Mouse (Mus musculus): ENCODE measurements around the gene Cd2bp2.
"Not testable (repeated sequence)": the region's sequence is repeated elsewhere in the genome, so short reads cannot be mapped to it uniquely, and the experiment has no call there.

Gene Cd2bp2

DNA sequence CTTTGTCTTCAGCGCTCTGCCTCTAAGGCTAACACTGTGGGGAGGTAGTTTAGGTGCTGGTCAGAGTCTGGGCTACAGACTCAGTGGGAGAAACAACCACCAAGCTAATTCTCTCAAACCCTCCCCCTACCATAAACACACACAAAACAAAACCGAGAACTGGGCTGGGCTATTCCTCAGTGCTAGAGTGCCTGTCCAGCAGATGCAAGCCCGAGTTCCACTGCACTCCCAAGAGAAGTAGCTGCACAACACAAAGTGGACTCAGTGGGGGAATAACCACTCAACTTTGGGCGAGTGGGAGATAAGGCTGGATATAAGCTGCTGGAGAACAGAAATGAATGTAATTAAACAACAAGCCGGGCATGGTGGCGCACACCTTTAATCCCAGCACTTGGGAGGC lies 5.2 kb downstream of the Cd2bp2 start:
- no peak for DNase-seq (ENCODE audit: low spot score)

DNA sequence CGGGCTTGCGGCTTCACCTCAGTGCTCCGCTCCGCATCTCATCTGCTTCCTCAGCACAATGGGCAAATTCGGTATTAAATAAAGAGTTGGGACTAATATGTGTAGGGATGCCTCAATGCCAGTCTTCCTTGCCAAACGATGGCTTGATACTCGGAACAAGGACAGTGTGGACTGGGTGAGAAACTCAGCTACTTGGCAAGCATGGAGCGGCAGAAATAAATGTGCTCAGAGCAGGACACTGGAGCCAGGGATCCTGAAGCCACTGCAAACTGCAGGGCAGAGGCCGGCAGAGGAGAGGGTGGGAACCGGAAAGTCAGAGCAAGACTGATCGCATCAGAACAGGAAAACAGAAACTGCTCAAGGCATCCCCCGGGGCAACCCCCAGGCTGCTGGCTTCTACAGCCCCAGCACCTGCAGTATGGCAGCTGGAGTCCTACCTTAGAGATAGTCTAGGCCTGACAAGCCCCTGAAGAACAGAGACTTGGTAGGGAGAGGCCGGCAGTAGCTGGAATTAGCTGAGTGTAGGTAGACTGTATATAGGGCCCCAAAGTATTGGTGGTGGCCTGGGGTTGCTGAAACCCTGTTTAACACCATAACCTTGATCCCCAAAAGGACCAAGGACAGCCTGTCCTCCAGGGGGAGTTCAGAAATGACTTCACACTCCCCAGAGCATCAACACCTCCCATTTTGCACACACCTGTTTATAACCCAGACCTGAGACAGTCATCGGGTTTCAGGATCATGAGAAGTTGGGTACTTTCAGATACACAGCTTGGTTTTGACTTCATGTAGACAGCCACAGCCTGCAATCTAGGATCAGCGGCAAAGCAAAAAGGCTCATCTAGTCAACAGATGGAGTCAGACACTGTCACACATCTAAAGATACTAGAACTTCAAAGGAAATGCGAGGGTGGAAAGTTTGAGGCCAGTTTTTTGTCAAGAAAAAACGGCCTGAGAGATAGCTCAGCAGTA lies 7.3 kb downstream of the Cd2bp2 start:
- no peak for DNase-seq (ENCODE audit: low spot score)

DNA sequence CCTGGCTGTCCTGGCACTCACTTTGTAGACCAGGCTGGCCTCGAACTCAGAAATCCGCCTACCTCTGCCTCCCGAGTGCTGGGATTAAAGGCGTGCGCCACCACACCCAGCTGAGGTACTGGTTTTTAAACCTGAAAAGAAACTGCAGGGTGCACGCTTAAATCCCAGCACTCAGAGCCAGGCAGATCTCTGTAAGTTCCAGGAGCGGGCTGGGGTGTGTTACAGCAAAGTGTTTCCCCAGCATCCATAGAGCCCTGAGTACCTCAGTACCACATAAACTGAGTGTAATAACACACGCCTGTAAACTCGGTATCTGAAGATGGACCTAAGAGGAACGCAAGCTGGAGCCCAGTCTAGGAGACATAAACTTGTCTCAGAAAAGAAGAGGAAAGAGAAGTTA lies 8.5 kb downstream of the Cd2bp2 start:
- no peak for DNase-seq (ENCODE audit: low spot score)

DNA sequence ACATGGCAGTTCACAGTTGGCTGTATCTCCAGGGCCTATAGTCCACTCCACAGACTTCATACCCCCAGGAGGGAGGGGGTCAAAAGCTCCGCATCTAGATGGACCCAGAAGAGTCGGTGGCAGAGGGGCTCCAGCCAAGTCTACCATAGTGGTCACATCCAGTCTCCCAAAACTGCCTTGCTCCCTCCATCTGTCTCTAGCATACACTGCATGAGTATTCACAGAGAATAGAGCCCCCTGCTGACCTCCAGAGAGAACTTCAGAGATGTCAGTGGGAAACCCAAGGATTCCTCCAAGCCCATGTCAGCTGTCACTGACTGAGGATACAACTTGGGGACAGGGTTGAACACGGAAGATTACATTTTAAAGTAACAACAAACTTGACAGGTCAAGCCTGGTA lies 10.2 kb downstream of the Cd2bp2 start:
- no peak for DNase-seq (ENCODE audit: low spot score)

DNA sequence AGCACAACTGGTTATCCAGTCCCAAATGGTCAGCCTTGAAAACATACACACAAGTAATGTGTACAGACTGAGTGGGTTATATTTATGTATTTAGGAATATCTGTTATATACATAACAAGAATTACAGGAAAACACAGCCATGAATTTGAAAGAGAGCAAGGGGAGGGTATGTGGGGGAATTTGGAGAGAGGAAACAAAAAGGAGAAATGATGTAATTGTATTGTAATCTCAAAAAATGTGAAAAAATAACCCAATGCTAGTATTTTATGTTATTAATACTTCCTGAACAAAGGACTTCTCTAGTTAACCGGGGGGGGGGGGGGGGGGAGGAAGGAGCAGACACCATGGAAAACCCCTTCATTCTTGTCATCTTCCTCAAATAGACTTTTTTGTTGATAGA lies 11.1 kb downstream of the Cd2bp2 start:
- DNase-seq (ENCODE audit: low spot score): no peak

DNA sequence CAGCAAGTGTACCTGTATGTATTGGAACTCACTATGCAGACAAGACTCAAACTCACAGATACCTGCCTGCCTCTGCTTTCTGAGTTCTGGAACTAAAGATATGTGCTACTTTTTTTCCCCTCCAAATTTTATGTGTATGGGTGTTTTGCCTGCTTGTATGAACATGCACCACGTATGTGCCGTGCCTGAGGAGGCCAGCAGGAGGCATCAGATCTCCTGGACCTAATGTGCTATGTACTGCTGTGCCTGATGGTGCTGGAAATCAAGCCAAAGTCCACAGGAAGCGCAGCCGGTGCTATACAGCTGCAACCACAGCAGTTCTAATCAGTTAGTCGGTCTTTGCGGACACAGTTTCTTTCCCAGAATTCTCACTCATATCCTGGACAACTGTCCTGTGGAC lies 12.0 kb downstream of the Cd2bp2 start:
- DNase-seq (ENCODE audit: low spot score): no peak

DNA sequence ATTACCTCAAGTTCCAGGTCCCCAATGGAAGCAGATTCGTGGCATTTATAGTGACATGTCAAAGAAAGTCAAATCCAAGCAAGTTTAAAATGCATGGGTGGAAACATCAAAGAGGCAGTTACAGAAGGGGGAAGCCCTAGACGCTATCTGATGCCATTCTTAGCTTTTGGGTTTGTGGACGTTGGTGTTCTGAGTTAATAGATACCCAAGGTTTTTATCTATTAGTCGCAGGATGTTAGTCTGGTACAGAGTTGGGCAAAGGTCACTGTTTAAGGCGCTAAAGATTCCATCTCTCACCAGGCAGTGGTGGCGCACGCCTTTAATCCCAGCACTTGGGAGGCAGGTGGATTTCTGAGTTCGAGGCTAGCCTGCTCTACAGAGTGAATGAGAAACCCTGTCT lies 12.5 kb downstream of the Cd2bp2 start:
- DNase-seq (ENCODE audit: low spot score): no peak

DNA sequence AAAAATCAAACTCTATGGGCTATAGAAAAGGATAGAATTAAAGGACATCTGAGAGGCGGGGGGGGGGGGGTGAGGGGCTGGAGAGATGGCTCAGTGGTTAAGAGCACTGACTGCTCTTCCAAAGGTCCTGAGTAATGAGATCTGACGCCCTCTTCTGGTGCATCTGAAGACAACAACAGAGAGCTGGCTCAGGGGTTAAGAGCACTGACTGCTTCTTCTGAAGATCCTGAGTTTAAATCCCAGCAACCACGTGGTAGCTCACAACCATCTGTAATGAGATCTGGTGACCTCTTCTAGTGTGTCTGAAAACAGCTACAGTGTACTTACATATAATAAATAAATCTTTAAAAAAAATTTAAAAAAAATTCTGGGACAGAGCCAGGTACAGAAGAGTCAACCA lies 14.1 kb downstream of the Cd2bp2 start:
- DNase-seq (ENCODE audit: low spot score): not testable (repeated sequence)

DNA sequence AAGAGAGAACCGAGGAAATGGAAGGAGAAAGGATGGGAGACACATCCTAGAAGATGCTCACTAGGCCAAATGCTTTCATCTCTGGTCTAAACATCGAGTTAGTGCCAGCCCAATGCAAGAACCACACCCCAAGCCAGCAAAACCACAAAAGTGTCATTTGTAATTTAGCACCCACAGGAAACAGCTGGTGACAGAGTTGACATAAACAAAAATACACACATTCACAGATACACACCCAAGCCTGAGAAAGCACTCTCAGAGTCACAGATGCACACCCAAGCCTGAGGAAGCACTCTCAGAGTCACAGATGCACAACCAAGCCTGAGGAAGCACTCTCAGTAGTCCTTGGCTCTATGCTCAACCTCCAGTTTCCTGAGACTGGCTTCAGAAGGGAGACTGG lies 15.1 kb downstream of the Cd2bp2 start:
- DNase-seq (ENCODE audit: low spot score): no peak

DNA sequence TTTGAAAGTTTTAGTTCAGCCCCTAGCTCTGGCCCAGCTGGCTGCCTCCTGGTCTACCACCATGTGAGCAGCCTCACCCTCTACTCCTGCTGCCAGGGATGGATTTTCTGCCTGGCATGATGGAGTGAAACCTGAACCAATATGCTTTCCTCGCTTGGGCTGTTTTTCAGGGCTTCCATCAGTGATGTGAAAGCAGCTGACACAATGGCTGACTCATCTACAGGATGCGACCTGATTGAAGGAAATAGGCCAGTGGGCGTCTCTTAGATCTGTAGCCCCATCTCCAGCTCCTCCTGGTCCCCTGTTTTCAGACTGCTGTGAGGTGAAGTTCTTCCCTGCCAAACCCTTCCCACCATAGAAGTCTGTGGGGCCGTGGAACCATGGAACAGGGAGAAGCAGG lies 18.9 kb downstream of the Cd2bp2 start:
- no peak for DNase-seq (ENCODE audit: low spot score)

DNA sequence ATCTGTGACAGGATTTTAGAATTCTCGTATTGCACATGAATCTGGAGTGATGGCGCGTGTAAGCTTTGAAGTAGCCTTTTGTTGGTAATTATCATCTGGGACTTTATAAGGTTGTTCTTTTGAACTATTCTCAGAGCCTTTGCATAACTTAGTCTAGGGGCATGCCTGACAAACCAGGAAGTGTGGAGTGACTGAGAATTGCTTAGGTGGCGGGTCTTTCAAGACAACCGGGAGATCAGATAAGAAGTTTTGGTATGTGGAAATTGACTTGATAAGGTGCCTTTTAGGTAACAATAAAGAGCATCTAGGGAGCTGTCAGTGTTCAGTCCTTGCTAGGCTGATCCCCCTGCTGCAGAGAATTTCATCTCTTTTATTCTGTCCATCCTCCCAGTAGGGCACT lies 29.3 kb downstream of the Cd2bp2 start:
- no peak for DNase-seq (ENCODE audit: low spot score)

DNA sequence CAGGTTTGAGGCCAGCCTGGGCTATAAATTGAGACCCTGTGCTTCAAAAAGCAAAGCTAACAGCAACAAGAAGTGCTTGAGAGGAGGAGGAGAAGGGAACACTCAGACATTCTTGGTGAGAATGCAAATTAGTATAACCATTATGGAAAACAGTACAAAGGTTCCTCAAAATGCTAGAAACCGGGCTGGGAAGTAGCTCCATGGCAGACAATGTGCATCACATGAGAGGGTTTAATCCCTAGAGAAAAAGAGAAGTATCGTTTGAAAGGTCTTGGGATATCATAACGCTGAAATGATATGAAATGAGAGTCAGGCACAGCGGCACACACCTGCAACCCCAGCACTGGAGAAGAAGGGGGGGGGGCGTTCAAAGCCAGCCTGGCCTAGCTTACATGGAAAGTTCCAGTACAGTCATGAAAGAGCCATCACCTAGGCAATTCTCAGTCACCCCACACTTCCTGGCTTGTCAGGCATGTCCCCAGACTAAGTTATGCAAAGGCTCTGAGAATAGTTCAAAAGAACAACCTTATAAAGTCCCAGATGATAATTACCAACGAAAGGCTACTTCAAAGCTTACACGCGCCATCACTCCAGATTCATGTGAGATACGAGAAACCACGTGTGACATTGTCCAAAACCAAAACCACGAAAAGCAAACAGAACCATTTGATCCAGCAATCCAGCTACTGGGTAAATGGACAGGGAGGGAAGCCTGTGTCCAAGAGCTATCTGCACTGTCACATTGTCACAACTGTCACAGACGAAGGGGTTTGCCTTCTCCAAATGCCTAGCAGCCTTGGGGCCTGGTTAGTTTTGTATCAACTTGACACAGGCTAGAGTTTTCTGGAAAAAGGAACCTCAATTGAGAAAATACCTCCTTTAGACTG lies 30.0 kb downstream of the Cd2bp2 start:
- no peak for DNase-seq (ENCODE audit: low spot score)

DNA sequence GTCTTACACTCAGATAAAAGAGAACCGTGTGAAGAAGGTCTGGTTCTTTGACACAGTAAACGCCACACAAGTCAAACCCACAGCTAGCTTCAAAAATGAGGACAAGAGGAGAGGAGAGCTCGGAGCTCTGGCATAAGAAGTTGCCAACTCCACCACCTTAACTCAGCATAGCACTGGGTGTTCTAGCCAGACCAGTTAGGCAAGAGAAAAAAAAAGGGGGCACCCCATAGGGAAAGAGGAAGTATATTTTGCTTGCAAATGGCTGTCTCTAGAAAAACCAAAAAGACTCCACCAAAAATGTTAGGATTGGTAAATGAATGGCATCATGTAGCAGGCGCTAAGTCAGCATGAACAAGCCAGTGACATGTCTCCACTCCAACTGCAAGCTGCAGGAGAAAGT lies 31.8 kb downstream of the Cd2bp2 start:
- DNase-seq (ENCODE audit: low spot score): no peak

DNA sequence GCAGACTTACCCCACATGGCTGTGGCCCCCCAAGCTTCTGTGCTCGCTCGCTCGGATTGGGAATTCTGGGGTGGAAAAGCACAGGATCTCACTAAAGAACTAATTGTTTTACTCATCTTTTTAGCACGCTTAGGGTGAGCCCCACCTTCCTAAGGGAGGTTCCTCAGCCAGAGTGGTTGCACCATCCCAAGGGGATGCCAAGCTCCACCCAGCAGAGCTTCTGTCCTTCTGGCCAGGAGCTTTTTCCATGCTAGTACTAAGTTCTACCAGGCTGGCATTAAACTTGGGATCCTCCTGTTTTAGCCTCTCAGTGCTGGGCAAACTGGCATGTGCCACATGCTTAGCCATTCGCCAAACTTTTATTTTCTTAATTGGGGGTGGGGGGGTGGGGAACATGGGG lies 33.3 kb downstream of the Cd2bp2 start:
- no peak for DNase-seq (ENCODE audit: low spot score)

DNA sequence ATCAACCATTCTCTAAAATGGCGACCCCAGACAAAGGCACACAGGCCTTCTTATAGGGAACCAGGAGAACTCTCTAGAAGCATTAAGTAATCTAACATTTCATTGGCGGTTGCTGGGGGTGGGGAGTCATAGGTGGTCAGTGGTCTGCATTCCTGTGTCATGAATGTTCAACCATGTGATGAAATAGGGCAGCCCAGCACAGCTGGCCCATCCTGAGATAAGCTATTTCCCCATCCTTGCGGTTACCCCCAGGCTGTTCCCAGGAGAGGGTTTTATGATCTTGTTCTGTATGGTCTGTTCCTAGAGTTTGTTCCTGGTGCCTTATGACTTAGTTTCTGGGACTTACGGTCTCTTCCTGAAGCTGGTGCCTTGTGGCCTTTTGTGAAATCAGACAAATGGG lies 38.3 kb downstream of the Cd2bp2 start:
- DNase-seq (ENCODE audit: low spot score): no peak

DNA sequence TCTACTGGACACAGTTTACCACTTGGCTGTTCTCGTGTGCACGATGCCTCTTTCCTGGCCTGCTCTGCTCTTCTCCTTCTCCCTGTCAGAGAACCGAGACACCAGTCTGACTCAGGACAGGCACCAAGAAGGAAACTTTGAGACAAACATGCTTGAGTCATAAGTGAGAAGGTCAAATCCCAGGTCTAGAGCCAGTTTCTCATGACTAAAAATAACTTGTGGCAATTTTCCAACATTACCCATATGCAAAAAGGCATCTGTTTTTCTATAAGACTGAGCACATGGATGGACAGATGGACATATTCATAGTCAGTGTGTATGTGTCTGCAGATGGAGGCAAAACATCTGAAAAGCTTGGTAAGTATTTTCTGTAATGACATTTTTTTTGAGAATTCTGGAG lies 42.4 kb downstream of the Cd2bp2 start:
- no peak for DNase-seq (ENCODE audit: low spot score)

DNA sequence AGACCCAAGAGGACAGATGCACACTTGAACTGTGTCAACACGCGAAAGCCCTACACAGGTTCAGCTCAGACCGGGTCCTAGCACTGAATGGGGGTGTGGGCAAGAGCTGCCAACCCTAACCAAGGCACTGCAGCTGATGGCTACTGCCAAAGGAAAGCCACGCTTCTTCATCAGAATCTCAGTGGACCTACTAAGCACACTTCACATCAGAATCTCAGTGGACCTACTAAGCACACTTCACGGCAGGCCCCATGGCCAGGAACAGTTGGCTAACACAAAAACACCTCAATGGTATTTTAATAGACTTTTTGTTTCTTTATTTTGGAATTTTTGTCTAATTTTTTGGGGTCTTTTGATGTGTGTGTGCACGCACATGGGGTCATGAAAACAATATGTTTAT lies 43.4 kb downstream of the Cd2bp2 start:
- no peak for DNase-seq (ENCODE audit: low spot score)

DNA sequence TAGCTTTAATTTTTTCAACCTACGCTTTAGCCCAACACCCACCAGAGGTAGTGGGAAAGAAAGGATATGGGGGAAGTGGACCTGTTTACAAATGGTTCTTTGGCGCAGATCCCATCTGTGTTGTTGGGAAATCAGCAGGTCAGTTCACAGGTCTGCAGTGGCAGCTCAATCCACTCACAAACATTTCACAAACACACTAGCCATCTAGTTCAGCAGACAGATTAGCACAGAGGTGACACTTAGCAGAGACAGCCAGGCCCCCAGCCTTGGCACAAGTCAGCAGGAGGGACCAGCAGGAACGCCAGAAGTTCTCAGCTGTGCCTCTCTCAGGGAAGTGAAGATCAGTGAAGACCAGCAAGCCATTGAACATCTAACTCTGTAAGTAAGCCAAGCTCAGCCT lies 47.9 kb downstream of the Cd2bp2 start:
- DNase-seq (ENCODE audit: low spot score): no peak

DNA sequence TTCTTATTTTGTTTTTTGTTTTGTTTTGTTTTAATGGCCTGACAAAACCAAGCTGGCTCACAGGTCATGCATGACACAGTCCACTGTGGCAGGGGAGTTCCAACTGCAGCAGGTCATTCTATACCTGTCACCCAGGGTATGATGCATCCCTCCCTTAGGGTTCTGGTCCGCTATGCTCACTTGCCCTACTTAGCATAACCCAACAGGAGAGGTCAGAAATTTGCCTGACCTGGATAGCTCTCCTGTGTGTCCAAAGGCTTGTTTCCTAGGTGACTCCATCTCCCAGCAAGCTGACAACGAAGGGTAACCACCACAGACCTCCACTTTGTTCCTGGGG lies 49.6 kb downstream of the Cd2bp2 start:
- DNase-seq (ENCODE audit: low spot score): no peak

DNA sequence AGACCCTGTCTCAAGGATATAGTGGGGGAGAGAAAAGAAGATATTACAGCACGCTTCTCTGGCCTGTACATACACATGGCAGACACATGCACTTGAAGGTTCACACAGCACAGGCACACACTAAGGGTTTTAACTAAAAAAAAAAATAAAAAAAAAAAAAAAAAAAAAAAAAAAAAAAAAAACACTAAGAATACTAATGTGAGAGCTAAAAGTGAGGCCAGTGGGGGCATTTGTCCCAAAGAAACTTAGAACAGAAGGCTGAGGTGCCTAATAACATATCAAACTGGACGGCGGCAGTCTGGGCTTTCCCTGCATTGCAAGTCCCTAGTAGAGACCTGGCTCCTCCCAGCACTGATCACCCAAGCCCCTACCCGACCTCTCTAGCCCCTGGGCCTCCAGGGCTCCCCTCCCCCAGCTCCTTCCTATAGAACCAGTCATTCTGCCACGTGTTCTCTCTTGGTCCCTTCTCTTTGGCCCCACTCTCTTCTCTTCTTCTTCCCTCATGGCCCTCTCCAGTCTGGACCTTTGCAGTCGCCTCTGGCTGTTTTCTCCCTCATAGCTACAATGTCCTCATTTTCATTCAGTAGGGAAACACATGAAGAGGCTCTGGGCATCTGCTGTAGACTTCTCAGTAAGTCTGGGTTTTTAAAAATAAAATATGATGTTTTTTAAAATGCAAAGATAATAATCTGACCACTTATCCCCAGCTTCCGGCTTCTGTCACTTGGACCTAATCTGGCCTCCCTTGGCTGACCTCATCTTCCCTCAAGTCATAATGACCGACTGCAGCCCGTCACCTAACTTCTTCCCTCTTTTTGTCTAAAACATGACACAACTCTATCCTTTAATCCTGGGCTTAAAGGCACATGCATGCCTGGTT lies 50.2 kb downstream of the Cd2bp2 start:
- no peak for DNase-seq (ENCODE audit: low spot score)

DNA sequence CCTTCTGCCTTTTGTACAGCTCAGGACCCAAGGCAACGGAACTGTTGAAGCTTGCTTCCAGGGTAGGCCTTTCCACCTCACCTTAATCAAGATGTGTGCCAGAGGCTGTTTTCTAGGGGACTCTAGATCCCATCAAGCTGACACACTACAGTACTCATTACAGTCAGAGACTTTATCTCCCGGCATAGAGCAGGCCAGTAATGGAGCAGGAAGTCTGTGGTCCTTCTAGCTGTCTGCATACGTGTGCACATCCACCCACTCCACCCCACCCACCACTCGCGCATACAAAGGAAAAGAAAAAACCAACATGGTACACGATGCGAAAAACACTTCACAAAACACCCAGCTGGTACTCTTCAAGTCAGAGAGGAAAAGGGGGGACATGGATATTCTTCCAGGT lies 51.4 kb downstream of the Cd2bp2 start:
- DNase-seq (ENCODE audit: low spot score): no peak

DNA sequence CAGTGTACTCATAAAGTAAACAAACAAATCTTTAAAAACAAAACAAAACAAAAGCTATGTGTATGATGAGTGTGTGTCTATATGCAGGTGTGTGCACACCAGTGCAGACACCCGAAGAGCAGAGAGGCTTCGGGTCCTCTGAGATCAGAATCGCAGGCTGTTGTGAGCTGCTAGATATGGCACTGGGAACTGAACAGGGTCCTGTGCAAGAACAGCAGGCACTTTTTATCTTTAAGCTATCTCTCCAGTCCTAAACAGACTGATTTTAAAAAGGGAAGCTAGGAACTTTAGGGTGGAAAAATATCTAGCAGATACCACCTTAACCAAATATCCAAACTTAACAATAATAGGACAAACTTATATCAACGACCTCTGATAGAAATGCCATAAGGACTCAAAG lies 53.2 kb downstream of the Cd2bp2 start:
- no peak for DNase-seq (ENCODE audit: low spot score)

Measured in ovary, postnatal 36 days (tissue).